Mouse (Mus musculus) embryonic fibroblast, embryonic 13.5 days (primary cell): Measurements from ENCODE around the gene Sipa1l3.

ENCODE experiments used
- CTCF ChIP-seq: IDR thresholded peaks from 2 replicates; pipeline ENCODE4 v1.5.1; 2011; ENCODE audit warnings: mild to moderate bottlenecking, control low read depth, low read length, moderate library complexity, borderline replicate concordance; ENCODE audit not compliant: insufficient read depth
- POLR2A ChIP-seq: IDR thresholded peaks from 2 replicates; pipeline ENCODE4 v1.6.1; 2011; ENCODE audit warnings: low read depth, mild to moderate bottlenecking, control low read depth, low read length, moderate library complexity

DNA sequence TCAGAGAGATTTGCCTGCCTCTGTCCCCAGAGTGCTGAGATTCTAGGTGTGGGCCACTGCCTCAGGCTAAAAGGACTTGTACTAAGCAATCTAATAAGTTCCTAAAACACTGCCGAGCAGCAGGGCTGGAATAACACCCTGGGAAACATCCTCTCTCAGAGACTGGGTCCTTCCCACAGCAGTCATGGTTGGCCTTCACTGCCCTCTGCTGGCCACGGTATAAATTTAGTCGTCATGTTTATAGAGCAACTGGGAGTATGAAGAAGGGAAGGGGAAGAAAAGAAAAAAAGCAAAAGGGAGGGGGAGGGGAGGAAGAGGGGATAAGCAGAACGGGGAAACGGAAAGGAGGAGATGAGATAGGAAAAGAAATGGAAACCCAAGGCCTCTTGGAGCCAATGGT lies 5.3 kb upstream of the Sipa1l3 start:
- TF ChIP-seq CTCF, result peak; percentile 74; the same call in 1 of the 2 replicates
- no peak for TF ChIP-seq POLR2A
